Mouse (Mus musculus): Measurements from ENCODE around the gene Slc31a2. TPM values are rescaled to one million over a fixed set of nuclear protein-coding genes. Genes with fewer than 3 reads are reported as not detected.
"Not testable (repeated sequence)": the region's sequence is repeated elsewhere in the genome, so short reads cannot be mapped to it uniquely, and the experiment has no call there.

Gene Slc31a2
- total RNA-seq (2015) (61.5 and 74.8 TPM in 2 replicates), total RNA-seq (2017) (49.5 and 54.3 TPM in 2 replicates)

- no peak for ATAC-seq (ENCODE audit: poor library complexity, severe bottlenecking)
Measured at GRCm38 (mm10) chr4:62262276-62262675, at the start of gene Slc31a2. Gene Slc31a2, plus strand, starts transcription at chr4:62262562.

- ATAC-seq (ENCODE audit: poor library complexity, severe bottlenecking), result no peak
Measured at GRCm38 (mm10) chr4:62213490-62213889, 48.9 kb upstream of the Slc31a2 start.

DNA sequence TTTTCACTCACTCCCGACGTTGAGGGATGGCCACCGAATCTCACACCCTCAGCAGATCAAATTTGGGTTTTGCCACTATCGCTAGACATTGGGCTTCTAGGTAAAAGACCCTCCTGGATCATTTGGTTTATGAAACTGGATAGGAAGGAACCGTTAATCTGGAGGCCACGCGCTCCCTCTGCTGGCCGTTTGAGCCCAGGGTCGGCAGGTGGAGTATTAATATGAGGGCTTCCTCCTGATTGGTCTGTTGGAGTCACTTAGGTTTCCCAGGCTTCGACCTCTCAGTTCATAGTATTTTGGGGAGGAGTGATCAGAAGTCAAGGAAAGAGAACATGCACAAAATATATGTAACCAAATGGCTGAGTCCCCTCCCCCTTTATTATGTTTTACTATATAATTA, 34.0 kb upstream of the Slc31a2 start:
- peak; percentile 50; the same call in 1 of the 2 replicates for ATAC-seq (ENCODE audit: poor library complexity, severe bottlenecking)

DNA sequence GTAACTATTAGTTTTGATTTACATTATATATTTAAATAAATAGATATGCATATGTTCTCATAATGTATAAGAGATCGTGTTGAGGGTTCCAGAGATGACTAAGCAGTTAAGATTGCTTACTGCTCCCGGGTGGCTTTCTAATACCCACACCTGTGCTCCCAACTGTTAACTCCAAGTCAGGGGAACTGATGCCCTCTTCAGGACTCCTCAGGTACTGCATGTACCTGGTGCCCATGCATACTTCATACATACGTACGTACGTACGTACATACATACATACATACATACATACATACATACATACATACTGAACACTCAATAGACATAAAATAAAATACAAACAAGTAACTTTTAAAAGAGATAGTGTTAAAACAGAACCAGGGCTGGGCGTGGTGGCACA, 32.9 kb upstream of the Slc31a2 start:
- no peak for ATAC-seq (ENCODE audit: poor library complexity, severe bottlenecking)

DNA sequence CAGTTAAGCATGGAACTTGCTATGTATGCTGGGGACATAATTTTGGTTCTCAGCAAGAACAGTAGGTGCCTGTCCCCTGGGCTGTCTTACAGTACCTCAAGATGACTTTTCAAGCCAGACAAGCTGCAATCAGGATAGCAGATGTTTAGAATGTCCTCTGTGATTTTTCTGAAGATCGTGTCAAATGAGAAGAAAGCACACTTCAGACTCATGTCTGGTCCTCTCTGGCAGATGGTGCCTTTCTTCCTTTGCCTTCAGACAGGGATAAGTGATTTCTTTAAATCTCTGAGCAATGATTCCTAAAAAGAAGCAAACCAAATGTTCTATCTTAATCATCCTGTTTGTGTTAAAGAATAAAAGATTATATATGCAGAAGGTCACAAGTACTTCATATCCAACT, 32.2 kb upstream of the Slc31a2 start:
- ATAC-seq (ENCODE audit: poor library complexity, severe bottlenecking), result no peak

GRCm38 (mm10) chr4:62230769-62231168, 31.6 kb upstream of the Slc31a2 start, which contains the start of gene Zfp37:
Gene Zfp37, minus strand, starts transcription at chr4:62231047.
- ATAC-seq (ENCODE audit: poor library complexity, severe bottlenecking), result no peak

DNA sequence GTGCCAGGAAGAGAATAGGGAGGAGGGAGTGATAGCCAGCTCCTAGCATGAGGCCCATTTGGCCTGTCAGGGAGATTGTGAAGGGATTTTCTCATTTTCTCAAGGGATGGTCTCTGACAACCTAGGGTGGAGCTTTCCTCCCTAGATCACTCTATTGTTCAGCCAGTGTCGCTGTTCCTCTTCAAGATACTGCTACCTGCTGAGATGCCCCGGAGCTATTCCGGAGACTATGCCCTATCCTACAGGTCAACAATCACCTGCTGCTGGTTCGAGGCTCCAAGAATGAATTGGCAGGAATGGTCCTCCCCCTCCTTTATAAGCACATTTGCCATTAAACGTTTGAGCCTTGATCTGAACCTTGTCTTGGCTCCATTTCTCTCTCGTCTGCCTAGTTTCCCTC, 21.8 kb upstream of the Slc31a2 start:
- ATAC-seq (ENCODE audit: poor library complexity, severe bottlenecking), result no peak

DNA sequence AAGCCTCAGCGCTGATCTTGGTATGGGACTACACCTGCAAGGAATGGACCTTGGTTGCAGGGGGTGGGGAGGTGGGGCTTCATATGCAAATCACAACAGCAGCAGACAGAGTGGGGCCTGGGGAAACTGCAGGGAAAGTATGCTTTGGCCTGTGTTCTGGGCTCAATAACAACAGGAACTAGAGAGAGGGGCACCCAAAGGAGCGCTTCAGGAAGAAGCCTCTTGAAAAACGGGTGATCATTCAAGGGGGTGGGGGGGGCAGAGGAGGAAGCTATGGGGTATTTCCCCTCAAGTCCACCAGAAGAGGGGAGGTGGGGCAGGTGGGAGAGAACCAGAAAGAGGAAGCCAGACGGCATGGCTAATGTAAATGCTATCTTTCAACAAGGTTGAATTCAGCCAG, 14.0 kb upstream of the Slc31a2 start:
- ATAC-seq (ENCODE audit: poor library complexity, severe bottlenecking), result 0 out of 2 replicates have a peak, but pooled peaks have one; percentile 35

GRCm38 (mm10) chr4:62250896-62251544, 11.3 kb upstream of the Slc31a2 start:
- no peak for ATAC-seq (ENCODE audit: poor library complexity, severe bottlenecking)

- ATAC-seq (ENCODE audit: poor library complexity, severe bottlenecking), result no peak
Measured at GRCm38 (mm10) chr4:62251776-62252175, 10.6 kb upstream of the Slc31a2 start.

- ATAC-seq (ENCODE audit: poor library complexity, severe bottlenecking), result no peak
Measured at GRCm38 (mm10) chr4:62254551-62254950, 7.8 kb upstream of the Slc31a2 start.

- ATAC-seq (ENCODE audit: poor library complexity, severe bottlenecking), result no peak; the same call in 1 of the 2 replicates
Measured at GRCm38 (mm10) chr4:62256931-62257330, 5.4 kb upstream of the Slc31a2 start.

- ATAC-seq (ENCODE audit: poor library complexity, severe bottlenecking), result peak; percentile 41; the same call in 1 of the 2 replicates
Measured at GRCm38 (mm10) chr4:62263133-62263844, 927 bp downstream of the Slc31a2 start.

DNA sequence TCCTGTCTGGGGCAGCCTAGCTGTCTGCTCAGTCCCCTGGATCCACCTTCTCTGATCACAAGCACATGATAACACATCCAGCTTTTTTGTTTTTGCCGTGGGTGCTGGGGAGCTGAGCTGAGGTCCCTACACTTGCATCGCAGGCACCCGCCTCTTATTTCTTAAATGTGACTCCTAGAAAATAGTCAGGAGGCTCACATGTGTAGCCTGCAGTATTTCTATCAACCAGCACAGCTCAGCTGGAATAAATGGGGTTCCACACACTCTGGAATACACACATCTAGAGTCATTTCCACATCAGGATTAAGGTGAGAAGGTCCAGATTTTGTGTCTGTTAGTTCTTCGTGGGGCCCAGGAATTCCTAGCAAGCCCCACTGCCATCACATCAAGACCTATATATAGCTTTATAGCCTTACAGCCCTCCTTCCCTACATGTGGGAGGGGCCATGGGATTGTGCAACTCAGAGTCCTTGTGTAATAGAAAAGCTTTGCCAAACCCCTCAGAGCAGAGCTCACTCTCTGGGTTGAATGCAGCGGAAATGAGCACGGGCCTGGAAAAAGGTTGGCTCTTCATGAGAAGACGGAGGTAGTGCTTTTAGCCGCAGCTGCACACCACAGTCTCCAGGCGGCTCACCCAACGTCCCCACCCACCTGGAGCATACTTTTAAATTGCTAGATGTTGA, 2.9 kb downstream of the Slc31a2 start:
- ATAC-seq (ENCODE audit: poor library complexity, severe bottlenecking), result peak; percentile 97

GRCm38 (mm10) chr4:62266016-62266415, 3.7 kb downstream of the Slc31a2 start:
- not testable (repeated sequence) for ATAC-seq (ENCODE audit: poor library complexity, severe bottlenecking)

- no peak for ATAC-seq (ENCODE audit: poor library complexity, severe bottlenecking)
Measured at GRCm38 (mm10) chr4:62267101-62267500, 4.7 kb downstream of the Slc31a2 start.

GRCm38 (mm10) chr4:62272696-62273095, 10.3 kb downstream of the Slc31a2 start:
- no peak for ATAC-seq (ENCODE audit: poor library complexity, severe bottlenecking)

- no peak for ATAC-seq (ENCODE audit: poor library complexity, severe bottlenecking)
Measured at GRCm38 (mm10) chr4:62273916-62274315, 11.6 kb downstream of the Slc31a2 start.

DNA sequence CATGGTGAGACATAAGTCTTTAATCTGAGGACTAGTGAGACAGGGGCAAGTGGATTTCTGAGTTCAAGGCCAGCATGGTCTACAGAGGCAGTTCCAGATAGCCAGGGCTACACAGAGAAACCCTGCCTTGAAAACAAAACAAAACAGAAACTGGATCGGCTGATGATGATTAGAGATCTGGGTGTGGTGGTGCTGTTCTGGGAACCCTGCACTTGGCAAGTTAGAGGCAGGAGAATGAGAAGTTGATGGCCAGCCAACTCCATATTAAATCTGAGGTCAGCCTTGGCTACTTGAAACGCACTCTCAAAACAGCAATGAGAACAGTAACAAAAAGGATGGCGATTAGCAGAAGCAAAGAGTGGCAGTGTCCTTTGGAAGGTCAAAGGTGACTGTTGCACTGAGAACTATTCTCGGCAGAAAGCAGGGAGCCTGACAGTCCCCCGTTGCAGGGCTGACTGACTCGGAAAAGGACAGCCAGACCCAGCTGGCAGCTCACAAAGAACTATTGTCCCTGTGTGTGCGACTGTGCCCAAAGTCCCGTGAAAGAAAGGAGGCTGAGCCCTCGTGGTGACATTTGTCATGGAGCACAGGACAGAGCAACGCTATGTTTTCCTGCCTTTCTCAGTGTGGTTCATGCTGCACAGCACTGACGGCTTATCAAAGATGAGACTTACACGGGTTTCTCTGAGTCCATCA, 12.6 kb downstream of the Slc31a2 start:
- ATAC-seq (ENCODE audit: poor library complexity, severe bottlenecking), result no peak

DNA sequence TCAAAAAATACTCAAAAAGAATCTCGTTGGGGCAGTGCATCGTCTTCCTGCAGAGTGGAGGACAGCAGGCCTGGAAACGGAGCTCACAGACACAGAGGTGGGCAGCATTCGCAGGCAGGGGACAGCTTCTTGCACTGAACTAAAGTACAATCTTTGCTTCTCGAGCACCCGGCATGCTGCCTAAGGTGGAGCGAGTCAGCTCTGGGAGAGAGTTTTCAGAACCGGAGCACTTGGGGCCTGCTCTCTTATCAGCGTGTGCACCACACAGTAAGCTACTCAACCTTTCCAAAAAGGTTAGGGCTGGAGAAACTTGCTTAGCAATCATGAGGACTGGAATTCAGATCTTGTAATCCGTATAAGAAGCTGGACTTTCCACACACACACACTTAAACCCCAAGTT, 14.3 kb downstream of the Slc31a2 start:
- ATAC-seq (ENCODE audit: poor library complexity, severe bottlenecking), result no peak

DNA sequence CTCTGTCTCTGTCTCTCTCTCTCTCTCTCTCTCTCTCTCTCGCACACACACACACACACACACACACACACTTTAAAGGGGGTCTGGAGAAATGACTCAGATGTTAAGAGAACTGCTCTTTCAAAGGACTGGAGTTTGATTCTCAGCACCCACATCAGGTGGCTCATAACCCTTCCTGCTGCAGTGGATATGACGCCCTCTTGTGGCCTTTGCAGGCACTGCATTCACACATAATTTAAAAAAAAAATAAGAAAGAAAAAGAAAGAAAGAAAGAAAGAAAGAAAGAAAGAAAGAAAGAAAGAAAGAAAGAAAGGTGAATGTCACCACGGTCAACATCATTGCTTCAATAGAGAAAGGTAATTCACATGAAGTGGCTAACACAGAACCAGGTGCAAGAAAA, 14.9 kb downstream of the Slc31a2 start:
- no peak for ATAC-seq (ENCODE audit: poor library complexity, severe bottlenecking)
